Comparison of ENCODE assay signal across 26 mouse cellular contexts in the genomic region with DNA sequence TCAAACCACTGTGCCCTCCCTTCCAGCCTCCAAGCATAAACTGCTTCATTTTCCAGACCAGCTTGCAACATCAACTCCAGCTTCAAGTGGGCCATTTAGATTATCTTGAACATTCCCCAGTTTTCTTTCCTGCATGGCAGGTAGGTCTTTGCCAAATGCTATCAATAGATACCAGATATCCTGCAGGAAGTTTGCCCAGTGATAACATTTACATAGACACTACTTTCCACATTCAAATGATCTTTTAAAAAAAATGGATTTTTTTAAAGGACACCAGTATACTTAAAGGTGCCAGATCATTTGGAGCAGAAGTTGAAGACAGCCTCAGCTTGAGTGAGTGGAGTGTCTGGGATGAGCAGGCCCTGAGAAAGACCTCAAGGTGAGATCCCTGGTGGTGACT. TPM values are rescaled to one million over a fixed set of nuclear protein-coding genes. Genes with fewer than 3 reads are reported as not detected.
DNase-seq lines count a peak whose midpoint lies in the region; ATAC-seq and TF ChIP-seq lines count a peak whose summit lies in the region.
"Had no signal": no experiment of that assay in that cellular context is flagged by ENCODE, and none has a peak within 500 bp of the region (broad histone marks: within the 10 kb centered on the region; RNA-seq: fewer than 3 reads in every experiment).

No protein-coding gene starts in this region.

- H3K4me1 ChIP-seq in heart, embryonic 13.5 days = peaks cover 65% of the 10 kb centered on the region
- no peaks in the 10 kb centered on the region for H3K4me1 ChIP-seq in lung, postnatal 0 days (ENCODE audit: insufficient read depth, low read depth, low read length)
- H3K4me1 ChIP-seq in MEL (ENCODE audit: control insufficient read depth in 1 of 2, insufficient read depth in 2 of 2, low read length in 2 of 2) = peaks cover 35 to 74% of the 10 kb centered on the region in 2 experiments
- H3K4me1 ChIP-seq: forebrain, embryonic 13.5 days; forebrain, embryonic 15.5 days had no signal

- H3K27me3 ChIP-seq in heart, embryonic 13.5 days (replicated peaks) = no peaks in the 10 kb centered on the region
- H3K27me3 ChIP-seq in lung, postnatal 0 days (replicated peaks; ENCODE audit: insufficient read depth, low read length) = no peaks in the 10 kb centered on the region
- H3K27me3 ChIP-seq in MEL (ENCODE audit: control insufficient read depth in 1 of 2, insufficient read depth in 2 of 2, low read length in 2 of 2) = no peaks in the 10 kb centered on the region
- H3K27me3 ChIP-seq: CH12.LX; embryonic facial prominence, embryonic 13.5 days; embryonic facial prominence, embryonic 15.5 days; forebrain, embryonic 13.5 days; forebrain, embryonic 15.5 days had no signal

- no peak for TF ChIP-seq POLR2A in MEL (IDR thresholded peaks at IDR 0.05; ENCODE audit: control insufficient read depth in 1 of 2, insufficient read depth in 1 of 2, low read depth in 1 of 2, low read length in 2 of 2, poor library complexity in 1 of 2)

- peak; percentile 21; the same call in 1 of the 2 replicates for TF ChIP-seq EP300 in lung, postnatal 0 days (IDR thresholded peaks at IDR 0.05)
- peak; percentile 68 to 82 for TF ChIP-seq EP300 in MEL (IDR thresholded peaks at IDR 0.05; ENCODE audit: low read depth in 1 of 2, low read length in 2 of 2)

- intact Hi-C loops in heart, postnatal 10 days (cut with DNase I) = no loop called here

- H3K4me2 ChIP-seq in heart, embryonic 13.5 days = no peak overlapping the region
- H3K4me2 ChIP-seq in lung, postnatal 0 days (replicated peaks; ENCODE audit: low read depth, low read length) = no peak overlapping the region
- H3K4me2 ChIP-seq: embryonic facial prominence, embryonic 13.5 days; embryonic facial prominence, embryonic 15.5 days; forebrain, embryonic 13.5 days; forebrain, embryonic 15.5 days had no signal

- no peaks in the 10 kb centered on the region for H3K36me3 ChIP-seq in heart, embryonic 13.5 days
- no peaks in the 10 kb centered on the region for H3K36me3 ChIP-seq in lung, postnatal 0 days (ENCODE audit: insufficient read depth, low read length)
- H3K36me3 ChIP-seq in MEL (ENCODE audit: control insufficient read depth in 1 of 2, insufficient read depth in 2 of 2, low read length in 2 of 2) = peaks cover 0 to 49% of the 10 kb centered on the region in 2 experiments; a peak in 2 of 4 replicates
- H3K36me3 ChIP-seq: embryonic facial prominence, embryonic 13.5 days; embryonic facial prominence, embryonic 15.5 days; forebrain, embryonic 15.5 days; G1E had no signal

- H3K4me3 ChIP-seq in heart, embryonic 13.5 days = no peak overlapping the region
- no peak overlapping the region for H3K4me3 ChIP-seq in lung, postnatal 0 days (ENCODE audit: low read depth, low read length)
- no peak overlapping the region for H3K4me3 ChIP-seq in MEL (ENCODE audit: control insufficient read depth in 1 of 2, insufficient read depth in 1 of 2, low read depth in 2 of 2, low read length in 2 of 2)
- H3K4me3 ChIP-seq: embryonic facial prominence, embryonic 13.5 days; embryonic facial prominence, embryonic 15.5 days; erythroblast, embryonic 14.5 days; forebrain, embryonic 13.5 days; forebrain, embryonic 15.5 days had no signal

- H3K79me2 ChIP-seq in MEL (ENCODE audit: control insufficient read depth, insufficient read depth, low read length, poor library complexity) = no peaks in the 10 kb centered on the region

- H3K9ac ChIP-seq in heart, embryonic 13.5 days = no peak overlapping the region
- no peak overlapping the region for H3K9ac ChIP-seq in lung, postnatal 0 days (replicated peaks; ENCODE audit: low read depth)
- H3K9ac ChIP-seq in MEL (ENCODE audit: control insufficient read depth, low read depth, low read length, poor library complexity, severe bottlenecking) = no peak overlapping the region
- H3K9ac ChIP-seq: embryonic facial prominence, embryonic 13.5 days; embryonic facial prominence, embryonic 15.5 days; forebrain, embryonic 13.5 days; forebrain, embryonic 15.5 days had no signal

- TF ChIP-seq RAD21 in MEL (IDR thresholded peaks at IDR 0.05; ENCODE audit: low read depth, low read length) = no peak

- H3K27ac ChIP-seq in heart, embryonic 13.5 days (replicated peaks) = peak overlapping the region; percentile 13; the same call in 1 of the 2 replicates
- no peak overlapping the region for H3K27ac ChIP-seq in lung, postnatal 0 days (ENCODE audit: low read length)
- H3K27ac ChIP-seq in MEL (ENCODE audit: control insufficient read depth, low read depth, low read length) = peak overlapping the region; percentile 69
- H3K27ac ChIP-seq: embryonic facial prominence, embryonic 13.5 days; embryonic facial prominence, embryonic 15.5 days; forebrain, embryonic 13.5 days; forebrain, embryonic 15.5 days had no signal

- no peak for DNase-seq in heart, postnatal 10 days
- peak; percentile 41 for DNase-seq in lung, postnatal 0 days (ENCODE audit: low spot score)
- DNase-seq in lung, postnatal 25 days (ENCODE audit: low spot score) = no peak
- peak; percentile 39 for DNase-seq in MEL (ENCODE audit: low read depth, low spot score)
- no peak for DNase-seq in left cerebral cortex, adult 18-20 months (ENCODE audit: low spot score in 2 of 2)
- DNase-seq: adrenal gland, adult 2 months; adrenal gland, postnatal 10 days; adrenal gland, postnatal 25 days; B cell, adult 2 months; cerebellum, adult 11 months; cerebellum, adult 18-20 months; cerebellum, adult 8-10 months; cerebellum, adult 9-11 months; cerebellum, postnatal 14 days; cerebellum, postnatal 36 days; embryo, embryonic 11 days had no signal

- ATAC-seq in heart, embryonic 13.5 days (ENCODE audit: extremely low read depth, insufficient number of reproducible peaks, low FRiP score, low TSS enrichment) = no peak
- no peak for ATAC-seq in lung, postnatal 0 days
- peak; percentile 31 for ATAC-seq in megakaryocyte-erythroid progenitor cell, adult 5-6 weeks (replicated peaks; ENCODE audit: low FRiP score, low TSS enrichment, poor library complexity, severe bottlenecking)
- ATAC-seq: CD4-positive, CD25-positive, alpha-beta regulatory T cell, adult 4 months; forebrain, embryonic 13.5 days; forebrain, embryonic 15.5 days had no signal

- H3K9me3 ChIP-seq in heart, embryonic 13.5 days = no peaks in the 10 kb centered on the region
- H3K9me3 ChIP-seq in lung, postnatal 0 days (ENCODE audit: low read length) = no peaks in the 10 kb centered on the region
- H3K9me3 ChIP-seq in MEL (replicated peaks; ENCODE audit: insufficient read depth, low read length) = no peaks in the 10 kb centered on the region
- H3K9me3 ChIP-seq: embryonic facial prominence, embryonic 13.5 days; embryonic facial prominence, embryonic 15.5 days; forebrain, embryonic 13.5 days; forebrain, embryonic 15.5 days had no signal

- TF ChIP-seq CTCF in lung, postnatal 0 days (IDR thresholded peaks at IDR 0.05) = no peak
- TF ChIP-seq CTCF in MEL (IDR thresholded peaks at IDR 0.05 in 2 of 3, conservative IDR thresholded peaks at IDR 0.05 in 1 of 3; ENCODE audit: control insufficient read depth in 1 of 3, insufficient read depth in 1 of 3, low read depth in 2 of 3, low read length in 3 of 3, poor library complexity in 1 of 3, severe bottlenecking in 1 of 3) = no peak

TF ChIP-seq in MEL, 35 proteins besides CTCF, POLR2A, EP300 and RAD21:
- TF ChIP-seq GATA1 (IDR thresholded peaks at IDR 0.05; ENCODE audit: low read depth, low read length) (peak; percentile 70), RCOR1 (IDR thresholded peaks at IDR 0.05; ENCODE audit: low read depth, low read length) (peak; percentile 51; the same call in 1 of the 2 replicates), MAFK (IDR thresholded peaks at IDR 0.05; ENCODE audit: borderline replicate concordance, low read depth, low read length) (no peak), ELF1 (IDR thresholded peaks at IDR 0.05; ENCODE audit: low read depth, low read length) (no peak), TAL1 (IDR thresholded peaks at IDR 0.05; ENCODE audit: low read length) (peak; percentile 45), ZNF384 (IDR thresholded peaks at IDR 0.05; ENCODE audit: low read depth, low read length) (peak; percentile 70), TCF12 (IDR thresholded peaks at IDR 0.05; ENCODE audit: low read depth, low read length) (peak; percentile 83), CHD2 (IDR thresholded peaks at IDR 0.05; ENCODE audit: low read length) (no peak), KAT2A (conservative IDR thresholded peaks at IDR 0.05; ENCODE audit: low read depth, low read length) (no peak), MAX (IDR thresholded peaks at IDR 0.05; ENCODE audit: low read length) (no peak), ETS1 (IDR thresholded peaks at IDR 0.05; ENCODE audit: low read depth, low read length) (peak; percentile 57; the same call in 1 of the 2 replicates)
TF ChIP-seq in MEL: peak in this region for 6.

RNA-seq across cellular contexts. Expression of a gene that starts 34.3 kb away (rescaled TPM):
- 21.7 and 24.8 TPM in 2 replicates for polyA plus RNA-seq in heart, embryonic 13.5 days (2015; fragmentation: Nextera tagmentation; extraction: Ambion mirVana)
- 10 to 100 TPM in 1 of 2 experiments, 1 to 10 TPM in 1; 8.5 to 14.8 TPM for total RNA-seq in heart, postnatal 10 days (2021)
- 12.9 and 22.7 TPM in 2 replicates for polyA plus RNA-seq in lung, postnatal 0 days (2015; fragmentation: Nextera tagmentation; extraction: Ambion mirVana)
- 7.8 and 10.0 TPM in 2 replicates for total RNA-seq in MEL (2012; rRNA removed)
- 10 to 100 TPM in 1 of 2 experiments, not detected in 1; 11.4 TPM for polyA plus RNA-seq in MEL (2012; ENCODE audit: insufficient read depth in 1 of 2, insufficient read length in 2 of 2, low read depth in 1 of 2, low replicate concordance in 2 of 2, missing spikeins in 1 of 2)
- 19.6 and 26.5 TPM in 2 replicates for total RNA-seq in megakaryocyte-erythroid progenitor cell, adult 5-6 weeks (2014; fragmentation: Nextera tagmentation)
- 4.0 and 17.2 TPM in 2 replicates for total RNA-seq in megakaryocyte-erythroid progenitor cell, adult 5-6 weeks (2017)
- total RNA-seq in left cerebral cortex, adult 18-20 months (2021) = 10 to 100 TPM; 15.5 to 18.5 TPM

Comparison
In these comparisons a context has a peak if more than half of its experiments do, and no peak if none do; other contexts are left out.
1. DNase-seq: peak in lung, postnatal 0 days (single experiment) and MEL (single experiment); none in heart, postnatal 10 days (0 of 2), lung, postnatal 25 days (single experiment) and left cerebral cortex, adult 18-20 months (0 of 2).